Mouse (Mus musculus): Measurements from ENCODE around the gene Camta2.

The Camta2 gene

GRCm38 (mm10) chr11:70689578-70689977 is 1.7 kb upstream of the Camta2 start:
- DNase-seq (ENCODE audit: low read depth): no peak

GRCm38 (mm10) chr11:70688372-70688771 is 467 bp upstream of the Camta2 start:
- DNase-seq (ENCODE audit: low read depth): no peak

- peak; percentile 30 for DNase-seq (ENCODE audit: low read depth)
Observed at GRCm38 (mm10) chr11:70686901-70687566, 871 bp downstream of the Camta2 start.

GRCm38 (mm10) chr11:70683640-70684039 is 4.3 kb downstream of the Camta2 start:
- no peak for DNase-seq (ENCODE audit: low read depth)

GRCm38 (mm10) chr11:70681897-70682581 is 5.9 kb downstream of the Camta2 start:
- DNase-seq (ENCODE audit: low read depth): peak; percentile 58

GRCm38 (mm10) chr11:70681170-70681569 is 6.7 kb downstream of the Camta2 start:
- no peak for DNase-seq (ENCODE audit: low read depth)

- DNase-seq (ENCODE audit: low read depth): peak; percentile 84
Observed at GRCm38 (mm10) chr11:70679894-70680293, 8.0 kb downstream of the Camta2 start.

- no peak for DNase-seq (ENCODE audit: low read depth)
Observed at GRCm38 (mm10) chr11:70679361-70679760, 8.5 kb downstream of the Camta2 start.

- DNase-seq (ENCODE audit: low read depth): no peak
Observed at GRCm38 (mm10) chr11:70678576-70678975, 9.3 kb downstream of the Camta2 start.

GRCm38 (mm10) chr11:70678092-70678491 is 9.8 kb downstream of the Camta2 start:
- DNase-seq (ENCODE audit: low read depth): no peak

- no peak for DNase-seq (ENCODE audit: low read depth)
Observed at GRCm38 (mm10) chr11:70674501-70674900, 13.4 kb downstream of the Camta2 start.

GRCm38 (mm10) chr11:70674014-70674413 is 13.9 kb downstream of the Camta2 start:
- no peak for DNase-seq (ENCODE audit: low read depth)

- no peak for DNase-seq (ENCODE audit: low read depth)
Observed at GRCm38 (mm10) chr11:70671333-70672047, 16.4 kb downstream of the Camta2 start.

- no peak for DNase-seq (ENCODE audit: low read depth)
Observed at GRCm38 (mm10) chr11:70670483-70670882, 17.4 kb downstream of the Camta2 start.

- DNase-seq (ENCODE audit: low read depth): peak; percentile 92
Observed at GRCm38 (mm10) chr11:70669582-70670345, 18.1 kb downstream of the Camta2 start.

- peak; percentile 100 for DNase-seq (ENCODE audit: low read depth)
Observed at GRCm38 (mm10) chr11:70668771-70669505, 19.0 kb downstream of the Camta2 start, which contains the start of gene Spag7. Spag7 (minus strand) TSS chr11:70669416.

- no peak for DNase-seq (ENCODE audit: low read depth)
Observed at GRCm38 (mm10) chr11:70668335-70668770, 19.6 kb downstream of the Camta2 start.

- peak; percentile 21 for DNase-seq (ENCODE audit: low read depth)
Observed at GRCm38 (mm10) chr11:70667271-70668150, 20.4 kb downstream of the Camta2 start.

- no peak for DNase-seq (ENCODE audit: low read depth)
Observed at GRCm38 (mm10) chr11:70666687-70667086, 21.2 kb downstream of the Camta2 start.

- DNase-seq (ENCODE audit: low read depth): no peak
Observed at GRCm38 (mm10) chr11:70664741-70665140, 23.2 kb downstream of the Camta2 start.
